Mouse (Mus musculus) A20 (cell line): ENCODE results near the gene Anpep.

Experiments
- DNase-seq: peaks from one replicate; pipeline ENCODE4 v3.0.0-alpha.2; 2011; ENCODE audit warnings: low read depth, low spot score

Gene Anpep

GRCm38 (mm10) chr7:79867861-79868260 lies 7.0 kb upstream of the Anpep start:
- no peak for DNase-seq

- DNase-seq: no peak
Measured at GRCm38 (mm10) chr7:79866294-79867000, 5.6 kb upstream of the Anpep start.

DNA sequence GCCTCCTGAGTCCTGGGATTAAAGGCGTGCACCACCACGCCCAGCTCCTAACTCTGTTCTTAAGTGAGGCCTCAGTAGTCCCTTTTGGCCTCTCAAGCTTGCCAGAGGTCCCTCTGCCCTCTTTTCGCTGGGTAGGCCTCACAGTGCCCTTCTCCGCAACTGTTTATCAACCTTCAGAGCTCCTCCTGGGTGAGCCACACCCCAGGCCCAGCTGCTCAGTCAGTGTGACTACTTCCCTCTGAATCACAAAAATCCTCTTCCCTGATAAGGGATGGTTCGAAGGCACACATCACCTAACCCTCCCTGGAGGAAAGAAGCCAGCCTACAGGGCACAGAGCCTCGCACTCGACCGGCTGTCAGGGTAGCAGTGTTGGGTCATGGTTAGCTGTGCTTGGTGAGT lies 935 bp upstream of the Anpep start:
- DNase-seq: no peak

DNA sequence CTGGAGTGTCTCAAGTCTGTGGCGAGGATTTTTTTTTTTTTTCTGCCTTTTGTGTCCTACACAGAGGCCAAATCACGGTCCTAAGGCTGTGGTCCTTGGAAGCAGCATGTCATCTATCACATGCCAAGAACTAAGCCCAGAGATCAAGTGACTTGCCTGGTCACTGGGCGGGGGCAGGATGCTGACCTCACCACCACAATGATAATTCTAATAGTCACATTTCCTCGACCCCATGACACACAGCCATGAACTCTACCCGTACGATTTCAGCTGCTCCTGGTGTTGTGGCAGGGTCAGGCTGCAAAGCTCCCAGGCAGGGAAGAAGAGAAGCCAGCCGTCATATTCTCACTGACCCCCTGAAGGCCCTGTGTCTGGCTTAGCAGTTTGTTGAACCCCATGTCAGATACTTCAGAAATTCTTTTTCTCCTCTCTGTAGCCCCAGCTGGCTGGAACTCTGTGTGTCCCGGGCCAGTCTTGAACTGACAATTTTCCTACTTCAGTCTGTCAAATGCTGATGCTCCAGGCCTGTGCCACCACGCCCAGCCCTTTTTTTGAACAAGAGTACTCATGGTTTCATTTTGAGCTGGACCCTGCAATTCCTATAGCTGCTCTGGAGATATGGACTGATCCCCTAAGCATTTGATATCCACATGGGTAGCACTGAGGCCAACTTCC lies 1.8 kb downstream of the Anpep start:
- DNase-seq: no peak

- DNase-seq: no peak
Measured at GRCm38 (mm10) chr7:79858202-79858934, 2.5 kb downstream of the Anpep start.

DNA sequence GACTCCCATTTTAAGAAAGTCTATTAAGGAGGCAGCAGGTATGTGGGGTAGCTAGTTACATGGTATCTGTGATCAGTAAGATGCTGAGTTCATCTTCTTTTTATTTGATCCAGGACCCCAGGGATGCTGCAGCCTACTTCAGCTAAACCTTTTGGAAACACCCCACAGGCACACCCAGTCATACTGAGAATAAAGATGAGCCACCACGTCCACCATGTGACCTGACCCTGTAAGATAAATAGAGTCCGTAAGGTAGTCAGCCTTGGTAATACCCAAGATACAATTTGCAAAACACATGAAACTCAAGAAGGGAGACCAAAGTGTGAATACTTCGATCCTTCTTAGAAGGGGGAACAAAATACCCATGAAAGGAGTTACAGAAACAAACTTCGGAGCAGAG lies 4.6 kb downstream of the Anpep start:
- no peak for DNase-seq

DNA sequence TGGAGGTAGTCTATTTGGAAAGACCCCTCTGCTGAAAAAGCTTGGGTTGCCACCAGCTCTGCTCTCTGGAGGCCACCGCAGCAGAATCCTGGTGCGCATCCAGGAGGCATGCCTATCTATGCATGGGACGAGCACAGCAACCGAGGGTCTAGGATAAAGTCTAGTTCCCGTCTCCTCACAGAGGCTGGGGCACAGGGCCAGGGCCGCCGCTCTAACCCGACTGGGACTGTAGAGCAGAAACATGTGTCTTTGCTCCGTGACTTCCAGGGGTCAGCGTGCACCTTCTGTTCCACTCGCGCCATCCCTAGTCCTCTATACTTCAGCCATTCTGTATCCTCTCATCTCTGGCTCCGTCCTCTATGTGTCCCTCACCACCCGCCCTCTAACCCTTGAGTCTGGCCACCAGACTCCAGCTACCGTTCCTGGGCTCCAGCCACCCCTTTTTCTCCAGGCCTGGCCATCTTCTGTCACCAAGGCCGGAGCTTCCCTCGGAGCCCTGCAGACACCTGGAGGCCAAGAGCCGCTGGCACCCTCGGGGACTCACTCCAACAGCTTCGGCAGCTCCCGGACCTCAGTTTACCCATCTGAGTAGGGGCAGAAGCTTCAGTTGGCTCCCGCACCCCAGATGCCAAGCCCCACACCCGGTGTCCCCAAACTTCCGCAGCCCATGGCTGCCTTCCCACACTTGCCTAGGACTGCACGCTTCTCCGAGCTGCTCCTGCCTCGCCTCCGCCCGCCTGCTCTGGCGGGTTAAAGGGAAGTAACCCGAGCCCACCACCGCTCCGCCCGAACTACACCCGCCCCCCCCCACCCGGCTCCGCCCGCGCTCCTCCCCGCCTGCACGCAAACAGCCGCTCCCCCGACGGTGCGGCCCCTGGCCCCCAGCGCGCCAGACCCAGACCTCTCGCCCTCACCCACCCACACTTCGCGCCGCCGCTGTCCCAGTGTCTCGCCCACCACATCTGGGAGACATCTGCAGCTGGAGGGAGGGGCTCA lies 13.1 kb downstream of the Anpep start:
- no peak for DNase-seq

- no peak for DNase-seq
Measured at GRCm38 (mm10) chr7:79846342-79846741, 14.5 kb downstream of the Anpep start.

- no peak for DNase-seq
Measured at GRCm38 (mm10) chr7:79844090-79844802, 16.6 kb downstream of the Anpep start.

- no peak for DNase-seq
Measured at GRCm38 (mm10) chr7:79842163-79842562, 18.7 kb downstream of the Anpep start.

GRCm38 (mm10) chr7:79837247-79837646 lies 23.6 kb downstream of the Anpep start:
- no peak for DNase-seq

DNA sequence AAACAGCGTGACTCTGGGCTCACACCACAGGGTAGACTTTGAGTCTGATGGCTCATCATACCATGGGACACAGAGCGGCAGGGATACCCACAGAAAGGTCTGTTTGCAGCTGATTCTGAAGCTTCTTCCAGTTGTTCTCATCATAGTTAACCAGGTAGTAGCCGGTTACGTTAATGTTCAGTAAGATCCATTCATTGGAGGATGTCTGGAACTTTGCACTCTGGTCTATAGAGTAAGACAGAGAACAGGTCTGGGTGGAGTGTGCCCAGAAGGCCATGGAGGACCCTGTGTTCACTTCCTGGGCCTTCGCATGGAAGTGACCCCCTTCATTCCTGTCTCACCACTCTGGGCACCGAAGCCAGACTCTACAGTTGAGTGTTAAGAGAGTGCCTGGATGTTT lies 25.7 kb downstream of the Anpep start:
- no peak for DNase-seq

- no peak for DNase-seq
Measured at GRCm38 (mm10) chr7:79832980-79833379, 27.9 kb downstream of the Anpep start.

GRCm38 (mm10) chr7:79831585-79831984 lies 29.3 kb downstream of the Anpep start:
- DNase-seq: no peak

- no peak for DNase-seq
Measured at GRCm38 (mm10) chr7:79831145-79831544, 29.7 kb downstream of the Anpep start.

DNA sequence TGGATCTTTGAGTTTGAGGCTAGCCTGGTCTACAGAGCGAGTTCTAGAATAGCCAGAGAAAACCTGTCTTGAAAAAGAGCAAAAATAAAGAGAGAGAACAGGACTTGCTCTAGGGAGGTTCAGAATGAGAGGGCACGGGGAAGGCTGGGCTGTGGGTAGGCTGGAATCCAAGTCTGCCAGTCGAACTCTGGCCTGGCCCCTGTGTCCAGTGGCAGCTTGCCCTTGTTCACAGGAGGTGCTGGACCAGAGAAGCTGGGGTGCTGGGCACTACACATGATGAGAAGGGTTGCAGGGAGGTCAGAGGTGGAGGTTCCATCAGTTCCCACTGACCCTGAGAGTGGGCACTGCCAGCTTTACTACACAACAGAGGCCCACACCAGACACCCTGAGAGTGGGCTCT lies 32.5 kb downstream of the Anpep start:
- no peak for DNase-seq

- no peak for DNase-seq
Measured at GRCm38 (mm10) chr7:79822092-79822695, 38.7 kb downstream of the Anpep start.

GRCm38 (mm10) chr7:79819996-79820395 lies 40.9 kb downstream of the Anpep start:
- DNase-seq: no peak

- no peak for DNase-seq
Measured at GRCm38 (mm10) chr7:79819515-79819914, 41.3 kb downstream of the Anpep start.

- DNase-seq: no peak
Measured at GRCm38 (mm10) chr7:79818321-79818720, 42.5 kb downstream of the Anpep start.
